Mouse (Mus musculus): ENCODE results near the gene Slc39a7. TPM values are rescaled to one million over a fixed set of nuclear protein-coding genes. Genes with fewer than 3 reads are reported as not detected.

Slc39a7 gene
- polyA plus RNA-seq, 1 experiment from 2014 or later = 43.4 TPM

GRCm38 (mm10) chr17:34072091-34072490, 40.6 kb upstream of the Slc39a7 start:
- H3K27ac ChIP-seq (ENCODE audit: low read depth) = no peak overlapping the region
- H3K4me1 ChIP-seq (ENCODE audit: insufficient read depth) = 0 out of 2 replicates have a peak, but pooled peaks cover 2% of the 10 kb centered on the region
- no peaks in the 10 kb centered on the region for H3K36me3 ChIP-seq (replicated peaks; ENCODE audit: insufficient read depth, low read length)
- ATAC-seq (peak; percentile 31; the same call in 1 of the 2 replicates), DNase-seq (no peak)
- no peak overlapping the region for H3K4me2 ChIP-seq (ENCODE audit: low read depth, low read length)
- TF ChIP-seq CTCF (IDR thresholded peaks at IDR 0.05; ENCODE audit: low read depth) (no peak), EP300 (IDR thresholded peaks at IDR 0.05; ENCODE audit: low read depth) (no peak)
- peaks cover 15% of the 10 kb centered on the region for H3K27me3 ChIP-seq (ENCODE audit: insufficient read depth, low read length)
- no peak overlapping the region for H3K9ac ChIP-seq (replicated peaks)
- H3K4me3 ChIP-seq (ENCODE audit: low read depth, low read length) = no peak overlapping the region
- 52% methylated on average over 5 of the region's 5 CpGs for WGBS (ENCODE audit: insufficient replicate concordance)
- H3K9me3 ChIP-seq (ENCODE audit: low read length) = no peaks in the 10 kb centered on the region

- Histone ChIP-seq H3K27ac (ENCODE audit: low read depth) (no peak overlapping the region), H3K9me3 (ENCODE audit: low read length) (no peaks in the 10 kb centered on the region), H3K36me3 (replicated peaks; ENCODE audit: insufficient read depth, low read length) (no peaks in the 10 kb centered on the region), H3K4me2 (ENCODE audit: low read depth, low read length) (no peak overlapping the region), H3K4me1 (ENCODE audit: insufficient read depth) (0 out of 2 replicates have a peak, but pooled peaks cover 2% of the 10 kb centered on the region), H3K27me3 (ENCODE audit: insufficient read depth, low read length) (no peaks in the 10 kb centered on the region), H3K4me3 (ENCODE audit: low read depth, low read length) (no peak overlapping the region), H3K9ac (replicated peaks) (no peak overlapping the region)
- ATAC-seq = no peak
- no peak for DNase-seq
- TF ChIP-seq CTCF (IDR thresholded peaks at IDR 0.05; ENCODE audit: low read depth) (no peak), EP300 (IDR thresholded peaks at IDR 0.05; ENCODE audit: low read depth) (no peak)
- 44% methylated on average over 3 of the region's 3 CpGs for WGBS (ENCODE audit: insufficient replicate concordance)
Measured at GRCm38 (mm10) chr17:34068864-34069263, 37.4 kb upstream of the Slc39a7 start.

DNA sequence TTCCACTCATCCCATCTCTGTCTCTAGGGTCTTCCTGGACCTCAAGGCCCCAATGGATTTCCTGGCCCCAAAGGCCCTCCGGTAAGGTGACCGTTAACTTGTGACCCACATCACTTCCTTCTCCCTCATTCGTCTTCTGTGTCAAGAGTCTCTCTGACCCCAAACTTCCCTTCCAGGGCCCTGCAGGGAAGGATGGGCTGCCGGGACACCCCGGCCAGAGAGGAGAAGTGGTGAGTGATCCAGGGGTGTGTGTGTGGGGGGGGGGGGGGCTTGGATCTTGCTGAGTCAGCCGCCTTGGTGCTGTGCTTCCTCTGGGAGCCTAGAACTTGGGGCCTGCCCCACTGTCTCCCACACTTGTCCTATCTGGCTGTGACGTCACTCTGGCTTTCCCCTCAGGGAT, 25.7 kb upstream of the Slc39a7 start:
- Histone ChIP-seq H3K9me3 (ENCODE audit: low read length) (no peaks in the 10 kb centered on the region), H3K4me3 (ENCODE audit: low read depth, low read length) (no peak overlapping the region), H3K9ac (replicated peaks) (no peak overlapping the region), H3K4me2 (ENCODE audit: low read depth, low read length) (no peak overlapping the region), H3K4me1 (ENCODE audit: insufficient read depth) (no peaks in the 10 kb centered on the region), H3K36me3 (replicated peaks; ENCODE audit: insufficient read depth, low read length) (no peaks in the 10 kb centered on the region), H3K27me3 (ENCODE audit: insufficient read depth, low read length) (no peaks in the 10 kb centered on the region), H3K27ac (ENCODE audit: low read depth) (no peak overlapping the region)
- peak; percentile 36 for ATAC-seq
- WGBS (ENCODE audit: insufficient replicate concordance) = 29% methylated on average over 7 of the region's 7 CpGs
- TF ChIP-seq CTCF (IDR thresholded peaks at IDR 0.05; ENCODE audit: low read depth) = no peak
- no peak for TF ChIP-seq EP300 (IDR thresholded peaks at IDR 0.05; ENCODE audit: low read depth)
- peak; percentile 40 for DNase-seq

GRCm38 (mm10) chr17:34047404-34048050, 16.0 kb upstream of the Slc39a7 start:
- no peak for TF ChIP-seq CTCF (IDR thresholded peaks at IDR 0.05; ENCODE audit: low read depth)
- TF ChIP-seq EP300 (IDR thresholded peaks at IDR 0.05; ENCODE audit: low read depth) = no peak
- 55% methylated on average over 5 of the region's 5 CpGs for WGBS (ENCODE audit: insufficient replicate concordance)
- H3K4me1 ChIP-seq (ENCODE audit: insufficient read depth) = no peaks in the 10 kb centered on the region
- H3K36me3 ChIP-seq (replicated peaks; ENCODE audit: insufficient read depth, low read length) = no peaks in the 10 kb centered on the region
- H3K4me3 ChIP-seq (ENCODE audit: low read depth, low read length) = no peak overlapping the region
- no peak overlapping the region for H3K9ac ChIP-seq (replicated peaks)
- H3K27me3 ChIP-seq (ENCODE audit: insufficient read depth, low read length) = no peaks in the 10 kb centered on the region
- DNase-seq = no peak
- no peak for ATAC-seq
- H3K4me2 ChIP-seq (ENCODE audit: low read depth, low read length) = no peak overlapping the region
- H3K9me3 ChIP-seq (ENCODE audit: low read length) = peaks cover 8% of the 10 kb centered on the region
- H3K27ac ChIP-seq (ENCODE audit: low read depth) = peak overlapping the region; percentile 31

GRCm38 (mm10) chr17:34045941-34046340, 14.5 kb upstream of the Slc39a7 start:
- no peak for TF ChIP-seq EP300 (IDR thresholded peaks at IDR 0.05; ENCODE audit: low read depth)
- TF ChIP-seq CTCF (IDR thresholded peaks at IDR 0.05; ENCODE audit: low read depth) = no peak
- no peaks in the 10 kb centered on the region for H3K36me3 ChIP-seq (replicated peaks; ENCODE audit: insufficient read depth, low read length)
- 0 out of 2 replicates have a peak, but pooled peaks cover 5% of the 10 kb centered on the region for H3K27me3 ChIP-seq (ENCODE audit: insufficient read depth, low read length)
- no peak overlapping the region for H3K27ac ChIP-seq (ENCODE audit: low read depth)
- DNase-seq = no peak
- peaks cover 8% of the 10 kb centered on the region for H3K9me3 ChIP-seq (ENCODE audit: low read length)
- WGBS (ENCODE audit: insufficient replicate concordance) = 73% methylated on average over 14 of the region's 14 CpGs
- no peaks in the 10 kb centered on the region for H3K4me1 ChIP-seq (ENCODE audit: insufficient read depth)
- no peak overlapping the region for H3K9ac ChIP-seq (replicated peaks)
- no peak overlapping the region for H3K4me2 ChIP-seq (ENCODE audit: low read depth, low read length)
- ATAC-seq = no peak
- no peak overlapping the region for H3K4me3 ChIP-seq (ENCODE audit: low read depth, low read length)

- Histone ChIP-seq H3K9me3 (ENCODE audit: low read length) (no peaks in the 10 kb centered on the region), H3K27me3 (ENCODE audit: insufficient read depth, low read length) (peaks cover 12% of the 10 kb centered on the region; the same call in 1 of the 2 replicates), H3K9ac (replicated peaks) (no peak overlapping the region), H3K36me3 (replicated peaks; ENCODE audit: insufficient read depth, low read length) (peaks cover 25% of the 10 kb centered on the region), H3K4me1 (ENCODE audit: insufficient read depth) (0 out of 2 replicates have a peak, but pooled peaks cover 3% of the 10 kb centered on the region), H3K4me2 (ENCODE audit: low read depth, low read length) (no peak overlapping the region), H3K4me3 (ENCODE audit: low read depth, low read length) (no peak overlapping the region), H3K27ac (ENCODE audit: low read depth) (no peak overlapping the region)
- DNase-seq (no peak), ATAC-seq (no peak)
- TF ChIP-seq CTCF (IDR thresholded peaks at IDR 0.05; ENCODE audit: low read depth) (no peak), EP300 (IDR thresholded peaks at IDR 0.05; ENCODE audit: low read depth) (no peak)
- 34% methylated on average over 17 of the region's 17 CpGs for WGBS (ENCODE audit: insufficient replicate concordance)
Measured at GRCm38 (mm10) chr17:34039562-34040450, 8.3 kb upstream of the Slc39a7 start.

Measured in liver, postnatal 0 days (tissue).